Mouse (Mus musculus): Measurements from ENCODE around the gene Col4a6. TPM values are rescaled to one million over a fixed set of nuclear protein-coding genes. Genes with fewer than 3 reads are reported as not detected.

Col4a6 gene
- 1 to 10 TPM; 1.2 to 2.2 TPM for total RNA-seq (2021)
- 0.55 and 0.63 TPM in 2 replicates for polyA plus RNA-seq (2012; rRNA removed)
- long read RNA-seq: 0 reads

GRCm38 (mm10) chrX:141473470-141474302, at the start of gene Col4a6:
Gene Col4a6, minus strand, starts transcription at chrX:141474076.
- DNase-seq: peak; percentile 23

GRCm38 (mm10) chrX:141503125-141503524, 29.2 kb upstream of the Col4a6 start:
- DNase-seq: no peak

GRCm38 (mm10) chrX:141494545-141494944, 20.7 kb upstream of the Col4a6 start:
- no peak for DNase-seq

DNA sequence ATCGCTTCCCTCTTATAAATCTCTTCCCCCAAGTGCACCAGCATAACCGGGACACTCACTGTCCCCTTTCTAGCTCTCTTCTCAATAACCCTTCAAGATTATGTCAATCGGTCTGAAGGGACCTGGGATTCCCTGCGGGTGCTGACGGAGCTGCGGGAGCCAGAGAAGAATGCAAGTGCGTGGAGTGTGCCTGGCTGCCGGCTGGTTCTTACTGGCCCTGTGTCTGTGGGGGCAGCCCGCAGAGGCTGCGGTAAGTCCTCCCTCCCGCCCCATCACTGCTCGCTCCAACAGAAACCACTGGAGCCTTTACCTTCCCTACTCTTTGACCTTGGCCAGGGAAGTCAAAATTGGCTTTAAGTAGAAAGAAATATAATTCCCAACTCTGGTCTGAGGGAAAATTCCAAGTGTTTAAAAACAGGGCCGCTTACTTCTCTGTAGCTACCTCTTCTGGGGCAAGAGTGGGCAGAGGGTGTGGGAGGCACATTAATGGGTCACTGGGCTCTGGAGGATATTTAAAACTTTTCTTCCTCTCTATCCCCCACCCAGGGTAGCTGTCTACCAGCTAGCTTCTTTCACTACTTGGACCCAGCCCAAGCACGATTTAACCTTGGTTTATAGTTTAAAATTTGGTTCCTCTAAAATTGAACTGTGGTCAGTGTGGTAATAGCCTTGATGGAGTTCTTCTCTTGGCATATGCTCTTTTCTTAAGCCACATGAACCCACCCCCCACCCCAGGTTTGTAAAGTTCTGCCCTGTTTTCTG, 1.9 kb upstream of the Col4a6 start:
- peak; percentile 33 for DNase-seq

DNA sequence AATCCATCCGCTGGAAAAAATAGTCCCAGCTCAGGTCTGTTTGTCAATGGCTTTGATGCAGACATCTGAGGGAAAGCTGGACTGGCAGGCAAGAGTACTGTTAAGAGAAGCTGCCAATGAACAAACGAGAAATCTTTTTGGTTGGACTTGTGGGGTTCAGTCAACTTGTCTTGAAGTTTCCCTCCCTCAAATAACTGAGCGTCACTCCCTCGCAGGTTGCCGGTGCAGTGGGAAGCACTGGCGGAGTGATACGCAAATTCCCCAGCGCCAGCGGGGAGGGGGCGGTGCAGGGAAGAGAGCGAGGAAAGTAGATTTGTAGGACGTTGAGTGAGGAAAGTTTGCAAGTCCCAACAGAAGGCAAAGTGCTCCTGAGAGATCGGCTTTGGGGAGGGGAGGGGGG, 1.2 kb upstream of the Col4a6 start, which contains the start of gene Col4a5:
TSS of gene Col4a5 (plus strand) at position 276 of the 400 bp plus-strand sequence.
- peak; percentile 82 for DNase-seq

- DNase-seq: no peak
Measured at GRCm38 (mm10) chrX:141447936-141448335, 25.9 kb downstream of the Col4a6 start.

DNA sequence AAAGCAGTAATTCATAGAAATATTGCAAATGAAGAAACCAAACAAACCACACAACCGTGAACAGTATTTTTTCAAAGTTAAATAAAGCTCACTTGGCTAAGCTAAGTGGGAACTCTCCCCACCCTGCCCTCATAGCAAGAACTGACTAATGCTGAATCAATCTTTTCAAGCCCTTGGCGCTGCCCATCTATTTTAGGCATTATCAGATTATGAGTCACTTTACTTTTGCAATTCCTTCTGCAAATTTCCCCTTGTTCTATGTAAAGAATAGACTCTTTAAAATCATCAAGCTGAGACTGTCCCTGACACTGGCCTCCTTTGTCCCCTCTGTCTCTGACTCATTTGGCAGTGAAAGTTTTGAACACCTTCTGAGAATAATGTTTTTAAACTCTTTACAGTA, 34.5 kb downstream of the Col4a6 start:
- DNase-seq: peak; percentile 36

DNA sequence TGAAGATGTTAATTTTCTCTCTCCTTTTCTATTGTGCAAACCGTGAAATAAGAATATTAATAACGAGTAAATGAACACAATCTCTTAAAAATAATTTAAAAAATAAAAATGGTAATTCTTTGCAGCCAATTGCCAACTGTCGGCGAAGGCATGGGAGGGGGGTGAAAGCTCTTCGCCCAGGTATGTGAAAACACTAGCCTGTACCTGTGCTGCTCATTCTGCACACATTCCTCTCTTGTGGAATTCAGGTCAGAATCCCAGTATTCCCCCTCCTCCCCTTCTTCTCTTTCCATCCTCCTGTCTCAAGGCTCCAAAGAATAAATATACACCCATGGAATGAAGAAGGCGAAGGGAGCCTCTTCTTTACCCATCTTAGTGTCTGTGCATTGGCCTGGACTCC, 37.1 kb downstream of the Col4a6 start:
- DNase-seq: no peak

GRCm38 (mm10) chrX:141415318-141415717, 58.6 kb downstream of the Col4a6 start:
- DNase-seq: no peak

- DNase-seq: no peak
Measured at GRCm38 (mm10) chrX:141396243-141396642, 77.6 kb downstream of the Col4a6 start.

GRCm38 (mm10) chrX:141385399-141386105, 88.3 kb downstream of the Col4a6 start:
- DNase-seq: no peak

GRCm38 (mm10) chrX:141384632-141385031, 89.2 kb downstream of the Col4a6 start:
- DNase-seq: no peak

GRCm38 (mm10) chrX:141370276-141370675, 103.6 kb downstream of the Col4a6 start:
- DNase-seq: peak; percentile 10

GRCm38 (mm10) chrX:141363331-141363730, 110.5 kb downstream of the Col4a6 start:
- peak; percentile 65 for DNase-seq

DNA sequence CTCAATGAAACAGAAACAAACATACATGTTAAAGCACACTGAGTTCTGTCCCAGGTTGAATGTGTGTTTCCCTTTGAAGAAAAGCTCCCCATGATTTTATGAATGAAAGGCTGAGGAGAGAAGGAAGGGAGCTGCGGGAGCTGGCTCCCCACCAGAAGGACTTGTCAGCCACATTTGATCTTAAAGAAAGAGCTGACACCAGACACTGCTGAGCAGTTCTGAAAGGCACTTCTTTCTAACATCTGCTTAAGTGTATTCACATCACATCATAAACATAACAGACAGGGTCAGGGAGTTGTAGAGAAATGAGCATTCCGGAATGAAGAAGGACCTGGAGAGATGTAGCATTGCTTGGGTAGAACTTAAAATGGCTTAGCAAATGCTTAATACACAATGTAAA, 132.5 kb downstream of the Col4a6 start:
- no peak for DNase-seq

- no peak for DNase-seq
Measured at GRCm38 (mm10) chrX:141328044-141328443, 145.8 kb downstream of the Col4a6 start.

DNA sequence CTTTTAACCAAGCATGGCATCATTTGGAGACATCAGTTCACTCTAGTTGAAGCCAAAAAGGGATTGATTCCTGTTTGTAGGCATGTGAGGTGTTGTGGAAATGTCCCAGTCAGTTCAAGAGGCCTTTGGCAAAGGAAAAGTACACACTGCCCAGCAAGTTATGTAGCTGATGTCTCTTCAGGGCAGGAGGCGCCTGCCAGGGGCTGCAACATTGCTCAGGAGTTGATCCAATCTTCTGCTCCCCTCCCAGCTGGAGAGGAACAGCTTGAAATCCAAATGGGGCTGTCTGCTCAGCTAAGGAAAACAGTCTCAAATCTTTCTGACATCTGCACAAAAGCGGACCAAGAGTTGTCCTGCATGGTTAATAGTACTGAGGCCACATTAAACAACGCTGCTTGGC, 149.7 kb downstream of the Col4a6 start:
- DNase-seq: no peak

- no peak for DNase-seq
Measured at GRCm38 (mm10) chrX:141316217-141316616, 157.7 kb downstream of the Col4a6 start.

DNA sequence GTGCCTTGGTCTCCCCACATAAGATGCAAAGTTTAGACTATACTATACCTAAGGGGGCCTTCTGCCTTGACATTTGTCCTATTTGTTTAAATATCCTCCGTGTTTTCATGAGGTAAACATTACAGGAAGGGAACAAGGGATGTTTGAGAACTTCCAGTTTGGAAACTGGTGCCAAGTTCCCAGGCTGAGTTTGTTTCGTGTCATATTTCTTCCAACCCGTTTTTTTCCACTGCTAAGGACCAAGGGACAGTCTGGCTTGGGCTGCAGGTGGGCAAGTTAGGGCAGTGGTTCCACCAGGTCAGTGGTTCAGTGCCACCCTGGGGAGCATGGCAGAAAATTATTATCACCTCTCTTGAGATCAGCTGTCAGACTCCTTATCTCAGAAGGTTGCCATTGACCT, 158.1 kb downstream of the Col4a6 start:
- DNase-seq: no peak

DNA sequence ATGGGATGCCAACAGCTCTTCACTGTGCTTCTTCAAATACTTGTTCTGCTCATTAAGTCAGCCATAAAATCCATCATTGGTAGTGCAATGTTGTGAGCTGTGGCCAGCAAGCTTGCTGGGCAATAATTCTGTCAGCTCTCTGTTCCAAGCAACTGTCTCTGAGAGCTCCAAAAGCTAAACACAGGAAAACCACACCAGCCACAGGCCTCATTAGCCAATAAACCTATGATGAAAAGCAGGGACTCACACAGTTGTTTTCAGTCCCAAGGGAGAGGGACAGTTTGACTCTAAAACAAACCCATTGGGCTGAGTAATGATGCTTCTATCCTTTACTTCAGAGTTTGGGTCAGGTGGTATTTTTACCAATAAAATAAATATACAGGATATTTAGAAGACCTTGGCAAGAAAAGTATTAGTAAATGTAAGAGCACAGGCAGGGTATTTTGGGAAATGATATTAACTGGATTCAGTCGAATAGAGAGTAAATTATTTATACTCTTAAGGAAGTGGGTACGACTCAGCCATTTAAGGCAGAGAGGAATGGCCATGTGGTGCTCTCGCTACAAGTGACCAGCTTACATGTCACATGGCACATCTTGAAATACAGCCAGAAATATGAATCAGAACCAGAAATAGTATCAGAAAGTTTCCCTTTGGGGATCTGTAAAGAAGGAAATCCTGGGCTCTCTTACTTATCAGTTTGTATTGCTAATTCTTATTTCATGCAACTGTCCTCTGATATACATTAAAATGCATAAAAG, 181.0 kb downstream of the Col4a6 start:
- DNase-seq: peak; percentile 6

GRCm38 (mm10) chrX:141276397-141276796, 197.5 kb downstream of the Col4a6 start:
- DNase-seq: no peak

- no peak for DNase-seq
Measured at GRCm38 (mm10) chrX:141265986-141266385, 207.9 kb downstream of the Col4a6 start.
